Mouse (Mus musculus): ENCODE measurements around the gene Slc30a4.

Gene Slc30a4

GRCm38 (mm10) chr2:122702181-122703036 is at the start of gene Slc30a4:
Gene Slc30a4, minus strand, starts transcription at chr2:122702663.
- DNase-seq (ENCODE audit: low read depth in 2 of 2, low spot score in 2 of 2) = peak; percentile 15 to 23

DNA sequence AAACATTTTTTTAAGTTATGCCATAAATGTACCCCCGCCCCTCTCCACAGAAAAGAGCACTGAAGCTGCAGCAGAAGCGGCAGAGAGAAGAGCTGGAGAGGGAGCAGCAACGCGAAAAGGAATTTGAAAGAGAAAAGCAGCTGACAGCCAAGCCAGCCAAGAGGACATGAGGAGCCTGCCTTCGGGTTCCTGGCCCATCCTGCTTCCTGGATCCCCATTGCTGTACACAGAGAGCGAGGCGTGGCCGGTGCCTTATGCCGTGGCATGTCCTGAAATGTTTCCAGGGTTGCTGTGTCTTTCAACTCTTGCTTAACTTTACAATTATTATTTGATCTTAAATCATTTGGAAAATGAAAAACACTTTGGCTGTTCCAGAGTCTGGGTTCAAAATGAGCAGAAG is 44.0 kb upstream of the Slc30a4 start:
- DNase-seq (ENCODE audit: low read depth in 2 of 2, low spot score in 2 of 2) = no peak

DNA sequence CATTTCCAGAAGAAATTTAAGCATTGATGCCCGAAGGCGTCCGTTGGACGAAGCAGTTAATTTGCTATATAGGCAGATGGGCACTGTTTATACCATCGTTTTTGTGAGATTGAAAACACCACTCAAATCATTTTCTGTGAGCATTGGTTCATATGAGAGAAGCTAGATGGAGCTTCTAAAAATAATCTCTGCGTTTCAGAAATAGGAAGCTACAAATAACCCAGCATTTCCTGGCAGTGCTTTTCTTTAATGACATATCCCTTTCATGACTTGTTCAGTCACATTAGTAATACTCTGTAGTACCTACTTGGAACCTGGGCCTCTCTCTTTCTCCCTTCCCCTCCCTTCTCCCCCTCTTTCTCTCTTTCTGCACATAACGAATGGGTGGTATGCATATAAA is 36.6 kb upstream of the Slc30a4 start:
- no peak for DNase-seq (ENCODE audit: low read depth in 2 of 2, low spot score in 2 of 2)

GRCm38 (mm10) chr2:122737894-122738830 is 35.7 kb upstream of the Slc30a4 start, which contains the start of gene Bloc1s6:
Gene Bloc1s6, plus strand, starts transcription at chr2:122738503.
- DNase-seq (ENCODE audit: low read depth in 2 of 2, low spot score in 2 of 2) = peak; percentile 85 to 91

DNA sequence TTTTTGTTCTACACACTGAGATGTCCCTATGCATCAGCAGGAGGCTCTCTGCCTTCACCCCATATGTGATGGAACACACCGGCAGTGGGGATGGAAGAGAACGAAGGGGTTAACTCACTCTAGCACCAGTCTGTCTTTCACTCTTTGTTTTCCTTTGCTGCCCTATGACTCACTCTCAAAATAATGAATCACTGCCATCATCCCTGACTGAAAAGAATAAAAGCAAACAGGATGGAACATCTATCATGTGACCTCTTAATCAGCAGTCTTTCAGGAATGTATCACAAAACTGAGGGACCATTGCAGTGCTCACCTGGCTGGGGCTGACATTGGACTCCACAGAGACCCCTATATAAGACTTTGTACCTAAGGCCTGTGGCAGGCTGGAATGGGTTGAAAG is 29.0 kb upstream of the Slc30a4 start:
- no peak for DNase-seq (ENCODE audit: low read depth in 2 of 2, low spot score in 2 of 2)

DNA sequence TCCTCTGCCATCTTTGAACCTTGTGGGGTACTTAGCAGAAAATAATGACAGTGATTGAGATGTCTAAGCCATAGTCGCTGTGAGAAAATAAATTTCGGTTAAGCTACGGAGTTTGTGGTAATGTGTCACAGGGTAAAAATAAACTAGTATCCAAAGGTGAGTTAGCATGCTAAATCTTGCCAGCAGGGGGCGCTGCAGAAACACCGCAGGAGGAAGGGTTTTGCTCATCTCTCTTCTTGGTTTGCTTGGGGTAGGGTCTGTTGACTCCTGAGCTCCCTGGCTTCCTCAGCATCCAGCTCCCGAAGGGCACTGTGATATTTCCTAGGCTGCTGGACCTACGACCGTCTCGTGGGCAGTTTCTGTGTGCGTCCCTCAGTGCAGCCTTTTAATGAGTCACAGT is 23.1 kb upstream of the Slc30a4 start:
- DNase-seq (ENCODE audit: low read depth in 2 of 2, low spot score in 2 of 2) = peak; percentile 30 to 48

- no peak for DNase-seq (ENCODE audit: low read depth in 2 of 2, low spot score in 2 of 2)
Measured at GRCm38 (mm10) chr2:122720564-122720963, 18.1 kb upstream of the Slc30a4 start.

DNA sequence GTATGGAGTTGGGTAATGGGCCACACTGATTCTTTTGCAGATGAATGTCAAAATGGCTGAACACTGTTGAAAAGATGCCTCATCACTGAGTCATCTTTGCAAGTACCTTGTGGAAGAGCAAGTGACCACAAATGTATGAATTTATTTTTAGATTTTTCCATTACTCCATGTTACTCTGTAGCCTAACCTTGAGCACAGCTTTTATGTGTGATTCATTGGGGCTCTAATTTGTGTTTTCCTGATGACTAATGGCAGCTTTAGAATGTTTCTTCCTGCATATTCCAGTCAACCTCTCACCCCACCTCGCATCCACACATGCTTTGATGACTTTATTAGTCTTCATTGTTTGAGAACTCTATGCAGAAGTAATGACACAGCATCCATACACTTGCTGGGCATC is 16.8 kb upstream of the Slc30a4 start:
- no peak for DNase-seq (ENCODE audit: low read depth in 2 of 2, low spot score in 2 of 2)

- DNase-seq (ENCODE audit: low read depth in 2 of 2, low spot score in 2 of 2) = no peak
Measured at GRCm38 (mm10) chr2:122716301-122716842, 13.9 kb upstream of the Slc30a4 start.

- DNase-seq (ENCODE audit: low read depth in 2 of 2, low spot score in 2 of 2) = no peak
Measured at GRCm38 (mm10) chr2:122715148-122715692, 12.8 kb upstream of the Slc30a4 start.

- no peak for DNase-seq (ENCODE audit: low read depth in 2 of 2, low spot score in 2 of 2)
Measured at GRCm38 (mm10) chr2:122712848-122713247, 10.4 kb upstream of the Slc30a4 start.

GRCm38 (mm10) chr2:122711911-122712310 is 9.4 kb upstream of the Slc30a4 start:
- DNase-seq (ENCODE audit: low read depth in 2 of 2, low spot score in 2 of 2) = no peak

GRCm38 (mm10) chr2:122709156-122709555 is 6.7 kb upstream of the Slc30a4 start:
- DNase-seq (ENCODE audit: low read depth in 2 of 2, low spot score in 2 of 2) = no peak

DNA sequence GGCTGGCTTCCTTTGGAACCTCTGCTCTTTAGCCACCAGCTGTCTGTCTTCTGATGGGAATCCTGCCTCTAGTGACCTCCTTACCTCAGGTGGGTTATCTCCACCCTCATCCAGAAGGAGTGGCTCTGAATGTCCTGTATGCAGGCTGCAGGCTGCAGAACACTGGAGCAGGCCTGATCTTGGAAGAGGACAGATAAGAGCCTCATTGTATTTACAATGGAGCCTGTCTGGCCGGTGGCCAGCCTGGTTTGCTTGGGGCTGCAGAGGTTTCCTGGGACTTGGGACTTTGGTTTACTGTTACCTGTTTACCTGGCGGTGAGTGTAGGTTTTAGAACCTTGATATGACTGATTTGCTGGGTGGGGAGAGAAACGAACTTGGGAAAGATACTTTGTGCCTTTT is 5.6 kb upstream of the Slc30a4 start:
- DNase-seq (ENCODE audit: low read depth in 2 of 2, low spot score in 2 of 2) = no peak

DNA sequence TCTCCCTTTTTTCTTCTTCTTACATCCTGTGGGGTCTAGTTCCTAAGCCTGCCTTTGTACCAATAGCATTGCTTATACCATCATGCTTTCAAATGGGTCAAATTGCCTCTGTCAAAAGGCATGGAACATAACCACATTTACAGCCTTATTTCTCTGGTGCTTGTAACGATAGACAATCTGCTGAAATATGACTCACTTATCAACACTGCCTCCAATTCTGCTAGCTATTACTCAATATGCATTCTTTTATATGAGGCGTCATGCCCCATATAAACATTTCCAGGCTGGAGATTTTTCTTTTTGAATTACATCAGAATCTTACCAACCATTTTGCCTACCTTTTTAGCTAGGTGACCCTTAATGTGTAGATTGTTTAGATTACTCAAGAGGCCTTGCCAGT is 2.1 kb upstream of the Slc30a4 start:
- no peak for DNase-seq (ENCODE audit: low read depth in 2 of 2, low spot score in 2 of 2)

- DNase-seq (ENCODE audit: low read depth in 2 of 2, low spot score in 2 of 2) = peak in 1 of 2 experiments; percentile 35
Measured at GRCm38 (mm10) chr2:122701871-122702180, 637 bp downstream of the Slc30a4 start.

DNA sequence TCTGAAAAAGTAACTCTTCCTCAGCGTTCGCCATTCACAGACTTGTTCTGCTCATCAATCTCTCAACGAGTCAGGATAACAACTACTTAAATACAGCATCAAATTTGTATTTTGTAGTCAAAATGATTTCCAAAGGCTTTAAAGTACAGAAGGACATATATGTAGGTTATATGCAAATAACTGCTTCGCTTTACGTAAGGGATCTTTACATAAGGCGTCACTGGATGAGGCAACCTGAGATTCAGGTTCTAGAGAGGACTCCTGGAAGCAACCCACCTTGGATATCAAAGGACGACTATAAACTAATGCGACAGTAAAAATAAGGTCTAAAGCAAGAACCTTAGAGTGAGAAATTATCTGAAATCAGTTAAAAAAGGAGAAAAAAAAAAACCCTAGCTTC is 1.5 kb downstream of the Slc30a4 start:
- DNase-seq (ENCODE audit: low read depth in 2 of 2, low spot score in 2 of 2) = no peak

GRCm38 (mm10) chr2:122697526-122697925 is 4.9 kb downstream of the Slc30a4 start:
- no peak for DNase-seq (ENCODE audit: low read depth in 2 of 2, low spot score in 2 of 2)

DNA sequence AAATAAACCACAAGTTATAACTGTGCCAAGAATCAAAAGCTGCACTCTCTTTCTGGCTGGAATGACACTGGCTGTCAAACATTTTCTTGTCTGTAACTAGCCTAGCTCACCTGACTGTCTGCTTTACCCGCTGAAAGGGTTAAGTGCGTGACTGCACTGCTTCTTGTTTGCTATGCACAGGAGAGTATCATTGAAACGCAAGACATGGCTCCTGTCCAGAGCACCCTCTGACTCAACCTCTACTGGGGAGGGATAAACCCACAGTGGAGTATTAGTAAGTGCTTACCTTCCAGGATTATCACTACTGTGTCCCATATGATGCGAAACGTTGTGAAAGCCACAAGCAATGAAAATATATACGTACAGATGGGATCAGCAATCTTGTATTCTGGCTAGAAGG is 15.8 kb downstream of the Slc30a4 start:
- DNase-seq (ENCODE audit: low read depth in 2 of 2, low spot score in 2 of 2) = no peak

DNA sequence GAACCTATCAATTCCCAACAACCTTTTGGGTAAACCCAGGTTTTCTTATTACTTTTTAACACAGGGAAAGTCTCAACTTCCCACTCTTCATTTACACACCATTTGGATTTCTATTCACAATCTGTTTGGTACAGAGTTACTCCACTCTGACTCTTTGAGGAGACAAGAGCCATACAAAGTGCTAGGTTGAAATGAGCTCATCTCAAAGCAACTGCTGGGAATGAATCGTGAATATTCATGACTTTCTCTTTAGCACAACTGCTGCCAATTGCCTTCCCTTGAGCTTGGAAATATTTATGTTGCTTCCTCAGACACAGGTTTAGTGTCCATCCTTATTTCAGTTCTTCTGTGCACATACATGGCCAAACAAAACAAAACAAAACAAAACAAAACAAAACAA is 18.8 kb downstream of the Slc30a4 start:
- no peak for DNase-seq (ENCODE audit: low read depth in 2 of 2, low spot score in 2 of 2)

GRCm38 (mm10) chr2:122682520-122682919 is 19.9 kb downstream of the Slc30a4 start:
- DNase-seq (ENCODE audit: low read depth in 2 of 2, low spot score in 2 of 2) = no peak

Data from CD8-positive naive resting alpha-beta T cell, adult 2 months (primary cell).